Mouse (Mus musculus) forebrain, embryonic 14.5 days (tissue): ENCODE results near the gene 4632433K11Rik. TPM values are rescaled to one million over a fixed set of nuclear protein-coding genes. Genes with fewer than 3 reads are reported as not detected.

ENCODE experiments used
- ATAC-seq: fragments of 200-750 bp; cut with Nextera tagmentation; 2 replicates; pipeline ENCODE4 v1.8.0; 2017; ENCODE audit warnings: mild to moderate bottlenecking, moderate library complexity
- DNase-seq: peaks from one replicate; pipeline ENCODE4 v3.0.0-alpha.2; 2015; ENCODE audit warnings: low spot score
- H3K27ac ChIP-seq: fragments of 300-500 bp; sonication (generic); 2 replicates; pipeline ENCODE4 v1.5.1; 2014; ENCODE audit warnings: low read depth, mild to moderate bottlenecking, control low read depth, low read length, moderate library complexity
- H3K27me3 ChIP-seq: fragments of 300-500 bp; sonication (generic); replicated peaks from 2 replicates; pipeline ENCODE4 v1.6.1; 2014; ENCODE audit warnings: low read length, control low read depth, mixed read lengths; ENCODE audit not compliant: control insufficient read depth, insufficient read depth
- H3K36me3 ChIP-seq: fragments of 300-500 bp; sonication (generic); 2 replicates; pipeline ENCODE4 v1.6.1; 2014; ENCODE audit warnings: low read length, control low read depth; ENCODE audit not compliant: control insufficient read depth, insufficient read depth
- H3K4me1 ChIP-seq: fragments of 300-500 bp; sonication (generic); 2 replicates; pipeline ENCODE4 v1.6.1; 2014; ENCODE audit warnings: antibody characterized with exemption, low read length, control low read depth; ENCODE audit not compliant: control insufficient read depth, insufficient read depth
- H3K4me2 ChIP-seq: fragments of 300-500 bp; sonication (generic); 2 replicates; pipeline ENCODE4 v1.6.1; 2014; ENCODE audit warnings: mild to moderate bottlenecking, control low read depth, low read length
- H3K4me3 ChIP-seq: fragments of 300-500 bp; sonication (generic); 2 replicates; pipeline ENCODE4 v1.5.1; 2014; ENCODE audit warnings: low read depth, low read length, control low read depth
- H3K9ac ChIP-seq: fragments of 300-500 bp; sonication (generic); 2 replicates; pipeline ENCODE4 v1.6.1; 2014; ENCODE audit warnings: mild to moderate bottlenecking, low read length, control low read depth, moderate library complexity
- H3K9me3 ChIP-seq: fragments of 300-500 bp; sonication (generic); replicated peaks from 2 replicates; pipeline ENCODE4 v1.6.1; 2016; ENCODE audit warnings: low read length, control low read depth, mixed read lengths; ENCODE audit not compliant: control insufficient read depth
- whole genome bisulfite sequencing: fragments of 180-500 bp; shearing (Covaris S2); extraction: QIAGEN DNeasy Blood & Tissue Kit; methylation state at CpG from one replicate; pipeline ENCODE4 v1.1.7; 2014; 5-methylcytosine and 5-hydroxymethylcytosine counted together
- polyA plus RNA-seq: library from polyadenylated mRNA; unstranded; fragments of >200 nt; fragmentation: Nextera tagmentation; extraction: Ambion mirVana; gene quantifications from 2 replicates; pipeline ENCODE4 v1.2.1, GENCODE M21; 2014

4632433K11Rik gene
- polyA plus RNA-seq, 1 experiment from 2014 or later, result not detected

DNA sequence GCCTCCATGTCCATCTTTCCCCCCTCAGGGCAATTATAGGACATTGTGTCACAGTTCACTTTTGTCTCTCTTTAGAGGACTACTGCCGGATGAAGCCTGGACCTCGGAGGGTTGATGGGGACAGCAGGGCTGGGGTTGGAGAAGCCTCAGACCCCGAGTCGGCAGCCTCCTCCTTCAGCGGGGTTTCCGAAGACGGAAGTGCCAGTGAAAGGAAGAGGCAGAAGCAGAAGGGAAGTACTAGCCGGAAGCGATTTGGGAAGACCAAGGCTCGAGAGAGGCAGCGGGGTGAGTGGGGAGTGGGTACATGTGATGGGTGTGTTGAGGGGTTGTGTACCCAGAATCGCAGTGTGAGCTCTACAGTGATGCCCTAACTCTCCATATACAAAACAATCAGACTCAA lies 25.5 kb downstream of the 4632433K11Rik start:
- peak overlapping the region; percentile 93 for H3K9ac ChIP-seq
- 92% methylated on average over 12 of the region's 12 CpGs for WGBS

DNA sequence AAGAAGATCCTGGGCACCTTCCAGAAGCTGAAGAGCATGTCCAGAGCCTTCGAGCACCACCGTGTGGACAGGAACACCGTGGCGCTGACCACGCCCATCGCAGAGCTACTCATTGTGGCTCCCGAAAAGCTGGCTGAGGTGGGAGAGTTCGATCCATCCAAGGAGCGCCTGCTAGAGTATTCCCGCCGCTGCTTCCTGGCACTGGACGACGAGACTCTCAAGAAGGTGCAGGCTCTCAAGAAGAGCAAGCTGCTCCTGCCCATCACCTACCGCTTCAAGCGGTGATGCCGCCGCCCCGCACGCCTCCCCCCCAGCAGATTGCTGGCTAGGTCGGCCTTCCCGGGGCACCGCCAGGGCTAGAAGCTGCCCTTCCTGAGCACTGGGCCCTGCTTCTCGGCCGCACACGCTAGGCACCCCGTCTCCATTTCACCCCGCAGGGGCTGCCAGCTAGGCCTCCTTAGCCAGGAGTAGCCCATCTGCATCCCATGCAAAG lies 26.4 kb downstream of the 4632433K11Rik start:
- H3K9ac ChIP-seq, result peak overlapping the region; percentile 93
- peak overlapping the region; percentile 98 for H3K27ac ChIP-seq
- peaks cover 27% of the 10 kb centered on the region for H3K27me3 ChIP-seq
- peak overlapping the region; percentile 73 for H3K4me2 ChIP-seq
- ATAC-seq (no peak), DNase-seq (peak; percentile 87)
- no peaks in the 10 kb centered on the region for H3K36me3 ChIP-seq
- H3K4me1 ChIP-seq, result peaks cover 24% of the 10 kb centered on the region
- WGBS, result 2% methylated on average over 27 of the region's 27 CpGs
- peak overlapping the region; percentile 77 for H3K4me3 ChIP-seq
- H3K9me3 ChIP-seq, result no peaks in the 10 kb centered on the region

More for the DNA sequence above, 25.5 kb downstream of the 4632433K11Rik start:
- H3K27ac ChIP-seq, result no peak overlapping the region
- peaks cover 36% of the 10 kb centered on the region for H3K27me3 ChIP-seq
- no peak overlapping the region for H3K4me3 ChIP-seq
- no peaks in the 10 kb centered on the region for H3K9me3 ChIP-seq
- peaks cover 23% of the 10 kb centered on the region for H3K4me1 ChIP-seq
- H3K36me3 ChIP-seq, result no peaks in the 10 kb centered on the region
- DNase-seq (no peak), ATAC-seq (no peak)
- H3K4me2 ChIP-seq, result peak overlapping the region; percentile 73; the same call in 1 of the 2 replicates

DNA sequence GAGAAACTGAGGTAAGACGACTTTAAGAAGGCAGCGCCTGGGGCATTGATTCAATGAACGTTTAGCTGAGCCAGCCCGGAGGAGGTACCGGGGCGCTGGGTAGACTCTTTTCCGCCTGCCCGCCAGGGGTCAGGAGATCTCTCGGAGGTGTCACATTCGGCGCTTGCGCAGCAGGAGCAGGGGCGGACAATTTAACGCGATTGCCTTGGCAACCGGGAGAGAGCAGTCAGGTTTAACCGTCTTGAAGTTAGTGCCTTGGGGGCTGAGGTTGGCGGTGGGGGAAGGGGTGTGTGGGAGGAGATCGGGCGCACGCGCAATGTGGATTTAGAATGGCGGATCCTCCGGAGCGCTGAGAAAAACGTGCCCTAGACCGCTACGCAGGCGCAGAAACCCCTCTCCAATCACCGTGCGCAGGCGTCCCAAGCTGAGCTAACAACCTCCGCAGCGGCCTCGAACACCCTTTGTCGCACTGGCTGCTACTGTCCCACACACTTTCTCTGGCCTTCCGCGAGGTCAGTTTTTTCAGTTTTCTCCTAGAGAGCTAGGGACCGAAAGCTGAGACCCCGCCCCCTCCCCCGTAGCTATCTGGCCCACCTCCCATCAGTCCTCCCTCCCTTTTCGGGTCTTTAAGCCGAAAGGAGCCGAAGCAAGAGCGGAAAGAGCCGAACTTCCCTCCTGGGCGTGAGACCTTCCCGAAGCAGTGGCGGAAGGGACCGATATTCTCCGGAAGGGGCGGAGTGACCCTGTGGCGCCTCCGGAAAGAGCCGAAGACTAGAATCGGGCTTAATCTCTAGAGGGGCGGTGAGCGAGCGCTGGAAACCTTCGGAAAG lies 27.2 kb downstream of the 4632433K11Rik start:
- H3K27ac ChIP-seq, result peak overlapping the region; percentile 98
- DNase-seq, result peak; percentile 100

DNA sequence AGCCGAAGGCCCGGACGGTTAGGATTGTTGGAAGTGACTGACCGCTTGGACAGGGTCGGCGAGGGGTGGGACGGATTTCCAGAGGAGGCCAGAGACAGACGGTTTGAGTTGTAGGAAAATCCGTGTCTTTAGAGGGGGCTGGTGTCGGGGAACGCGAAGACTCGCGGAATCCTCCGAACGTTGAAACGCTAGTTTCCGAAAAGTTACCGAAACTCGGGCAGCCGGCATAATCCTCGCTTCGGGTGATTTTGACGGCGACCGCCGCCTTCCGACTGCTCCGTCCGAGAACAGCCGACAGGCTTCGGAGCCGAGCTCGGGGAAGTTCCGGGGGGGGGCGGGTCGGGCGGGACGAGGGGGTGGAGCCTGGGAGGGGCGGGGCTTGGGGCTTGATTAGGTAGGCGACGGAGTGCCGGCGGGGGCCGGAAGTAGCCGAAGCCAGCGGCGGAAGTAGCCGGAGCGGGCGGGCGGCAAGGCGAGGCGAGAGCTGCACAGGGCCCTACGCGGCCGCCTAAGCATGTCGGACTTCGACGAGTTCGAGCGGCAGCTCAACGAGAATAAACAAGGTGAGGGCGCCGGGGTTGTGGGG lies 27.9 kb downstream of the 4632433K11Rik start, which contains the start of gene U2af2:
Gene U2af2 (plus strand): TSS at position 370 of the 586 bp plus-strand sequence.
- no peaks in the 10 kb centered on the region for H3K9me3 ChIP-seq
- H3K9ac ChIP-seq, result peak within 1 kb of the TSS; percentile 93
- under 1% methylated on average over 58 of the region's 65 CpGs for WGBS
- peak; percentile 81 for ATAC-seq
- H3K27me3 ChIP-seq, result peaks cover 13% of the 10 kb centered on the region; the same call in 1 of the 2 replicates
- peak within 1 kb of the TSS; percentile 98 for H3K27ac ChIP-seq
- peak within 1 kb of the TSS; percentile 73 for H3K4me2 ChIP-seq
- peaks cover 13% of the 10 kb centered on the region for H3K36me3 ChIP-seq
- H3K4me1 ChIP-seq, result peaks cover 23% of the 10 kb centered on the region
- peak within 1 kb of the TSS; percentile 77 for H3K4me3 ChIP-seq
- peak; percentile 95 for DNase-seq

More for the DNA sequence above, 27.2 kb downstream of the 4632433K11Rik start:
- no peaks in the 10 kb centered on the region for H3K9me3 ChIP-seq
- H3K9ac ChIP-seq, result peak overlapping the region; percentile 93
- H3K4me2 ChIP-seq, result peak overlapping the region; percentile 73
- peak overlapping the region; percentile 77 for H3K4me3 ChIP-seq
- peak; percentile 91 for ATAC-seq
- under 1% methylated on average over 60 of the region's 60 CpGs for WGBS
- peaks cover 19% of the 10 kb centered on the region for H3K27me3 ChIP-seq
- peaks cover 6% of the 10 kb centered on the region; the same call in 1 of the 2 replicates for H3K36me3 ChIP-seq
- peaks cover 24% of the 10 kb centered on the region for H3K4me1 ChIP-seq

DNA sequence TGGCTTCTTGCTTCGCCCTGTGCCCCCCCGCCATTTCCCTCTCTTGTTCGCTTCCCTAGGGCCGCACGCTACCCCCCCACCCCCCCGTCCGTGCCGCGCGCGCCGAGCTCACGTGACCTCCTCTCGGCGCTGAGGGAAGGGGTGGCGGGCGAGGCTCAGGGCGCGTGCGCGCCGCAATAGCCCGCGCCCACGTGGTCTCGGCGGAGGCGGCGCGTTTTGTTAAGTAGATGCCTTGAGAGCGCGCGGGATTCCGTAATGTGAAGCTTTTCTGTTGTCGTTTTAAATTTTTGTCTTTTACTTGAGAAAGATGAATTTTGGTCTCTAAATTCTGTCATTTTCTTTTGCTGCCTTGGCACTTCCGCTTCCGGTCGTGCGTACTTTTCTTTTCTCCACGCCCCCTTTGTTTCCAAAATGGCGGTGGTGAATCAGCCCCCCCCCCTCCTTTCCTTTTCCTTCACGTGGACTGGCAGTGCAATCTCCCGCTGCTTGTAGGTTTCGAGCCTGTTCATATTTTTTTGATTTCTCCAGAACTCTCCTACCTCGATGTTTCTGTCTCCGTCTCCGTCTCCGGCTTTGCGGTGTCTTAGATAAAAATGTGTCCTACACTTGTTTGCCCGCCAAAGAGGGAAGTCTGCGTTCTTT lies 28.6 kb downstream of the 4632433K11Rik start:
- DNase-seq, result peak; percentile 94
- Histone ChIP-seq H3K36me3 (peaks cover 19% of the 10 kb centered on the region), H3K4me2 (peak overlapping the region; percentile 73), H3K4me1 (peaks cover 19% of the 10 kb centered on the region), H3K9ac (peak overlapping the region; percentile 93), H3K9me3 (no peaks in the 10 kb centered on the region), H3K4me3 (peak overlapping the region; percentile 77), H3K27me3 (peaks cover 7% of the 10 kb centered on the region; the same call in 1 of the 2 replicates), H3K27ac (peak overlapping the region; percentile 98)
- under 1% methylated on average over 45 of the region's 51 CpGs for WGBS
- ATAC-seq, result peak; percentile 45

DNA sequence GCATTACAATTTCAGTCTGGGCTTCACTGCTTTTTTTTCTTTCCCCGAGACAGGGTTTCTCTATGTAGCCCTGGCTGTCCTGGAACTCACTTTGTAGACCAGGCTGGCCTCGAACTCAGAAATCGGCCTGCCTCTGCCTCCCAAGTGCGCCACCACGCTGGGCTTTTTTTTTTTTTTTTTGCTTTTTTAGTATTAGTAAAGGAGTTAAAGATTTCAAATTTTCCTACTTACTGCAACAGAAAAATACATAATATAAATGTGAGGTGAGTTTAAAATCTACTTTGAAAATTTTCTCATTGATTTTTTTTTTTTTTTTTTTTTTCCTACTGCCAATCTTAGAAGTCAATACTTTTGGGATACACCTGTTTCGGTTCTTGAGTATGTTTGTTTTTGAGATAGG lies 31.0 kb downstream of the 4632433K11Rik start:
- Histone ChIP-seq H3K9ac (no peak overlapping the region), H3K4me1 (peaks cover 15% of the 10 kb centered on the region), H3K4me3 (no peak overlapping the region), H3K4me2 (no peak overlapping the region), H3K36me3 (peaks cover 43% of the 10 kb centered on the region), H3K9me3 (no peaks in the 10 kb centered on the region), H3K27ac (no peak overlapping the region), H3K27me3 (no peaks in the 10 kb centered on the region)
- ATAC-seq (no peak), DNase-seq (no peak)
- WGBS, result 95% methylated on average over 6 of the region's 6 CpGs

DNA sequence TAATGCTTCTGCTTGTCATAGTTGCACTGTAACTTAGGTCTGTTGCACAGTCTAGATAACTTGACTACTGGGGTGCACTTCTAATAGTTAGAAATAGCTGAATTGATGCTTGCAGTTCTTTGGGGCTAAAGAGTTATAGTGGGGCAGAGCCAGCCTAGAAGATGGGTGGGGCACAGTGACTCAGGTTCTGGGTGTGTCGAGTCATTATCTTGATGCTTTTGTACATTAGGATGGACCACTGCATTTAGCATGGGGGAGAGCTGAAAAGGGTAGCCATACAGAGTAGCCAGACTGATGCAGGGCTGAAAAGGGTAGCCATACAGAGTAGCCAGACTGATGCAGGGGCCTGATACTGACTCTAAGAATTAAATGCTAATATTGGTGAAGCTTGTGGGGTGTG lies 39.7 kb downstream of the 4632433K11Rik start:
- Histone ChIP-seq H3K27ac (no peak overlapping the region), H3K4me1 (no peaks in the 10 kb centered on the region), H3K4me2 (no peak overlapping the region), H3K27me3 (no peaks in the 10 kb centered on the region), H3K36me3 (peaks cover 98% of the 10 kb centered on the region), H3K9ac (no peak overlapping the region), H3K9me3 (no peaks in the 10 kb centered on the region), H3K4me3 (no peak overlapping the region)
- WGBS, result 91% methylated on average over 1 of the region's 1 CpGs
- no peak for ATAC-seq
- DNase-seq, result no peak

DNA sequence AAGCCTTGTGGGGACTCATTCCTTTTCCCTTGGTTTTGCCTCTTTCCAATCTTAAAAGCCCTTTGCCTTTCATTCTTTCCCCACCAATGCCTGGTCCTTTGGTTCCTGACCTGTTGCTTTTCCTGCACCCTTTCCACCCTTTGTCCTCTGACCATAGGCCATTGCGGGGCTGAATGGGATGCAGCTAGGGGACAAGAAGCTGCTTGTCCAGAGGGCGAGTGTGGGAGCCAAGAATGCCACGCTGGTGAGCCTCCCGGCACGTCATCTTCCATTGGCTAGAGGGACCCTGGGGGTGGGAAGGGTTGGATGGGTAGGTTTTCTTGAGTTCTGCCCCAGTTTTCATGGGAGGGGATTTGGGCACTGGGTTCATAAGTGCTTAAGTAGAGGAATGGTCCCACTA lies 41.1 kb downstream of the 4632433K11Rik start:
- ATAC-seq, result no peak
- H3K27me3 ChIP-seq, result no peaks in the 10 kb centered on the region
- no peak overlapping the region for H3K27ac ChIP-seq
- peaks cover 90% of the 10 kb centered on the region for H3K36me3 ChIP-seq
- no peak overlapping the region for H3K4me2 ChIP-seq
- 94% methylated on average over 5 of the region's 5 CpGs for WGBS
- no peaks in the 10 kb centered on the region for H3K9me3 ChIP-seq
- H3K4me3 ChIP-seq, result no peak overlapping the region
- DNase-seq, result no peak
- no peaks in the 10 kb centered on the region for H3K4me1 ChIP-seq
- no peak overlapping the region for H3K9ac ChIP-seq
